Mouse (Mus musculus) E14TG2a.4 (cell line): ENCODE results near the gene Asb15.

ENCODE experiments used
- CTCF ChIP-seq: conservative IDR thresholded peaks from 2 replicates; pipeline ENCODE4 v1.5.1; 2014; ENCODE audit warnings: low read length
- NANOG ChIP-seq: IDR thresholded peaks from 2 replicates; pipeline ENCODE4 v1.6.1; 2014; ENCODE audit warnings: borderline replicate concordance, low read length, mixed read lengths
- POU5F1 ChIP-seq: IDR thresholded peaks from 2 replicates; pipeline ENCODE4 v1.6.1; 2014; ENCODE audit warnings: low read length, borderline replicate concordance

- TF ChIP-seq CTCF: no peak
- TF ChIP-seq POU5F1: no peak
- TF ChIP-seq NANOG: no peak
These were observed 71.7 kb downstream of the Asb15 start for GRCm38 (mm10) chr6:24599639-24600038.
